Comparison of ENCODE assay signal across 18 mouse cellular contexts in the genomic region with DNA sequence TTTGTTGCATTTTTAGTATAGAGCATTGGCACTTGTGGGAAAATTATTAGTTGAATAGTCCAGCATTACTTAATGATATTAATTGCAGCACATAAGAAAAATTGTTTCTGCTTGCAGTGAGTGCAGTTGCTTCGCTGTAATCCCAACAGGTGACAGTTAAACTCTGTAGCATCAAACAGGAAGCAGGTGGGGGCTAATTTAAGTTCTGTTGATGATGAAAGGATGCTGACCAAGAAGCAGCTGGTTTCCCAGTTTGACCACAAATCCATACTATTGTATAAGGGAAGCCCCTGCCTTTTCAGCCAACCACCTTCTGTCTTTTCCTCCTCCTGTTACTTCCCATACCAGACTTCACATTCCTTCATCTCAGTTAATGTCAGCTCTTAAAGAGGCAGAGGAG.
"Had no signal": no experiment of that assay in that cellular context is flagged by ENCODE, and none has a peak within 500 bp of the region (broad histone marks: within the 10 kb centered on the region; RNA-seq: fewer than 3 reads in every experiment).

No protein-coding gene starts in this region.

- H3K4me2 ChIP-seq: limb, embryonic 12.5 days; liver, embryonic 13.5 days; lung, embryonic 15.5 days; midbrain, embryonic 13.5 days; neural tube, embryonic 12.5 days; stomach, embryonic 15.5 days had no signal

- H3K27ac ChIP-seq: kidney, postnatal 0 days; limb, embryonic 12.5 days; liver, embryonic 13.5 days; lung, embryonic 15.5 days; macrophage; midbrain, embryonic 13.5 days; neural tube, embryonic 12.5 days; stomach, embryonic 15.5 days had no signal

- H3K36me3 ChIP-seq: limb, embryonic 12.5 days; liver, embryonic 13.5 days; lung, embryonic 15.5 days; midbrain, embryonic 13.5 days; neural tube, embryonic 12.5 days; stomach, embryonic 15.5 days had no signal

- DNase-seq: kidney, adult 9 months; kidney, postnatal 36 days; liver; liver, embryonic 13.5 days; liver, postnatal 0 days; lung, postnatal 14 days; retina, postnatal 1 day; right cerebral cortex, postnatal 4 days; spleen, adult 18-20 months; thymus, postnatal 36 days had no signal

- H3K4me1 ChIP-seq: liver, embryonic 13.5 days; lung, embryonic 15.5 days; midbrain, embryonic 13.5 days; neural tube, embryonic 12.5 days; stomach, embryonic 15.5 days had no signal

- H3K9me3 ChIP-seq: limb, embryonic 12.5 days; liver, embryonic 13.5 days; lung, embryonic 15.5 days; midbrain, embryonic 13.5 days; neural tube, embryonic 12.5 days; stomach, embryonic 15.5 days had no signal

- H3K9ac ChIP-seq: limb, embryonic 12.5 days; liver, embryonic 13.5 days; liver, postnatal 0 days; lung, embryonic 15.5 days; midbrain, embryonic 13.5 days; neural tube, embryonic 12.5 days; stomach, embryonic 15.5 days had no signal

- H3K27me3 ChIP-seq: limb, embryonic 12.5 days; liver, embryonic 13.5 days; lung, embryonic 15.5 days; midbrain, embryonic 13.5 days; neural tube, embryonic 12.5 days; stomach, embryonic 15.5 days had no signal

- H3K4me3 ChIP-seq: layer of hippocampus, adult 2 months; limb, embryonic 12.5 days; liver, embryonic 13.5 days; lung, embryonic 15.5 days; midbrain, embryonic 13.5 days; neural tube, embryonic 12.5 days; stomach, embryonic 15.5 days had no signal

- ATAC-seq: liver, postnatal 0 days; midbrain, embryonic 13.5 days had no signal
